Mouse (Mus musculus) liver, adult 2 months (tissue): ENCODE data around the gene Cdca4. TPM values are rescaled to one million over a fixed set of nuclear protein-coding genes. Genes with fewer than 3 reads are reported as not detected.

ENCODE experiments used
- DNase-seq: peaks from one replicate; pipeline ENCODE4 v3.0.0-alpha.2; 2011; ENCODE audit warnings: low read depth, low spot score; ENCODE audit errors: extremely low read depth
- H3K27ac ChIP-seq: fragments of 200-500 bp; replicated peaks from 2 replicates; pipeline ENCODE4 v1.5.1; 2012; ENCODE audit warnings: low read depth, mild to moderate bottlenecking, control low read depth, inconsistent platforms, low read length; ENCODE audit not compliant: insufficient read depth
- H3K27me3 ChIP-seq: fragments of 200-500 bp; 2 replicates; pipeline ENCODE4 v1.6.1; 2012; ENCODE audit warnings: mild to moderate bottlenecking, moderate library complexity, low read length, inconsistent platforms; ENCODE audit not compliant: control insufficient read depth, insufficient read depth
- H3K36me3 ChIP-seq: fragments of 200-500 bp; 2 replicates; pipeline ENCODE4 v1.6.1; 2012; ENCODE audit warnings: low read length, inconsistent platforms; ENCODE audit not compliant: control insufficient read depth, insufficient read depth
- H3K4me1 ChIP-seq: fragments of 200-500 bp; 2 replicates; pipeline ENCODE4 v1.6.1; 2011; ENCODE audit warnings: low read length; ENCODE audit not compliant: control insufficient read depth, insufficient read depth
- H3K4me3 ChIP-seq: fragments of 200-500 bp; 2 replicates; pipeline ENCODE4 v1.5.1; 2011; ENCODE audit warnings: low read depth, mild to moderate bottlenecking, control low read depth, low read length, moderate library complexity; ENCODE audit not compliant: insufficient read depth
- H3K79me2 ChIP-seq: fragments of 200-500 bp; 2 replicates; pipeline ENCODE4 v1.6.1; 2012; ENCODE audit warnings: inconsistent platforms, mild to moderate bottlenecking, low read length, moderate library complexity; ENCODE audit not compliant: control insufficient read depth, insufficient read depth
- H3K9ac ChIP-seq: fragments of 200-500 bp; 2 replicates; pipeline ENCODE4 v1.6.1; 2012; ENCODE audit warnings: low read depth, mild to moderate bottlenecking, control low read depth, inconsistent platforms, low read length
- CTCF ChIP-seq: fragments of 200-500 bp; IDR thresholded peaks from 2 replicates; pipeline ENCODE4 v1.5.1; 2011; ENCODE audit warnings: low read depth, low read length, control low read depth
- POLR2A ChIP-seq: fragments of 200-500 bp; IDR thresholded peaks from 2 replicates; pipeline ENCODE4 v1.6.1; 2011; ENCODE audit warnings: low read length, control low read depth; ENCODE audit not compliant: insufficient read depth; ENCODE audit errors: extremely low read depth
- WGBS: fragments of 180-500 bp; shearing (Covaris S2); methylation state at CpG from one replicate; pipeline ENCODE4 v1.1.7; 2018; 5-methylcytosine and 5-hydroxymethylcytosine counted together
- polyA plus RNA-seq: library from polyadenylated mRNA; depleted of rRNA; stranded (reverse); fragments of >200 nt; gene quantifications from 2 replicates; pipeline ENCODE4 v1.2.3, GENCODE M21; 2012
- total RNA-seq: library from RNA; depleted of rRNA; stranded (reverse); fragments of >200 nt; gene quantifications from 2 replicates; pipeline ENCODE4 v1.2.3, GENCODE M21; 2014

The Cdca4 gene
- total and polyA plus RNA-seq, 2 experiments: 3.5 to 5.0 TPM

DNA sequence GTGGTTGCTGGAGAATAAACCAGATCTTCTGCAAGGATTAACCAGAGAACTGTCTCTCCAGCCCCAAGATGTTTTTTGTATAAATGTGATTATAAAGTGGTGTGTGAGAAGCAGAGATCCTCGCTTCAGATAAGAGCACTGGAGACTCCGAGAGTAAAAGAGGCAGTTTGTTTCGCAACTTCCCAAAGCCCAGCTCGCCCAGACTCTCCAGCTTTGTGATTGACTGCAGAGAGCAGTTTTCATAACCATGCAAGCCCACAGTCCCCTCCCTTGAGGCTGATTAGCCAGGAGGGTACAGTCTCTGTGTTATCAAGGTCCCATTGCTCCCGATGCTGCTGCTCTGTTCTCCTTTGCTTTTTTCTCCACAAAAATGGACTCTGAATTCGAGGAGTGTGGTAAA is 4.3 kb upstream of the Cdca4 start:
- no peak overlapping the region for H3K9ac ChIP-seq

DNA sequence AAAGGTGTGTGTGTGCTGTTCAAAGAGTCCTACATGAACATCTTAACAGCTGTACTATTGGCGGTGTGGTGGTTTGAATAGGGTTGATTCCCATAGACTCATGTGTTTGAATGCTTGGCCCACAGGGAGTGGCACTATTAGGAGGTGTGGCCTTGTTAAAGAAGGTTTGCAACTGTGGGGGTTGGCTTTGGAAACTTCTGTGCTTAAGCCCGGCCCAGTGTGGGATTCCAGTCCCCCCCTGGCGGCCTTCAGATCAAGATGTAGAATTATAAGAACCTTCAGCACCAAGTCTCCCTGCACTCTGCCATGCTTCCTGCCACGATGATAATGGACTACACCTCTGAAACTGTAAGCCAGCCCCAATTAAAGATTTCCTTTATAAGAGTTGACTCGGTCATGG is 3.2 kb upstream of the Cdca4 start:
- Histone ChIP-seq H3K4me3 (no peak overlapping the region), H3K27me3 (no peaks in the 10 kb centered on the region), H3K36me3 (no peaks in the 10 kb centered on the region), H3K27ac (no peak overlapping the region), H3K79me2 (peaks cover 4% of the 10 kb centered on the region; the same call in 1 of the 2 replicates), H3K4me1 (peaks cover 10% of the 10 kb centered on the region), H3K9ac (no peak overlapping the region)
- WGBS: 97% methylated on average over 5 of the region's 5 CpGs
- DNase-seq: no peak
- no peak for TF ChIP-seq POLR2A
- TF ChIP-seq CTCF: no peak

More for the DNA sequence above, 4.3 kb upstream of the Cdca4 start:
- Histone ChIP-seq H3K27ac (no peak overlapping the region), H3K79me2 (no peaks in the 10 kb centered on the region; the same call in 1 of the 2 replicates), H3K4me3 (no peak overlapping the region), H3K27me3 (no peaks in the 10 kb centered on the region), H3K4me1 (peaks cover 6% of the 10 kb centered on the region), H3K36me3 (no peaks in the 10 kb centered on the region)
- DNase-seq: no peak
- WGBS: 41% methylated on average over 6 of the region's 6 CpGs
- no peak for TF ChIP-seq CTCF
- no peak for TF ChIP-seq POLR2A

DNA sequence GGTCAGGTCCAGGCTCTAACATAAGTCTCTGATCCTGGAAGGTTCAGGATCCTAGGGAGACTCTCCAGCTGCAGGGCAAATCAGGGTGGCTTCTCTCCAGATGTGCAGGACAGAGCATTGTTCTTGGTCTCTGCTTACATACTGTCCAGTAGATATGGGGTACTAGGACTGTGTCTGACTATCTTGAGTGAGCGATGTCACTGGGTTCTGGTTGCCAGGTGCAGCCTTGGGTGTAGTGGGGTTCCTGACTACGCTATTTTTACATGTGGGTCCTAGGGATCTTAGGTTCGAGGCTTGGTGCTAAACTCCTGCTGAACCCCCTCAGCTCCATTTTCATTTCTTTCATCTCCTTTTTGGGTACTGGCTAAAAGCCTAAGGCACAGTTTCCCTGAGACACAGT is 1.3 kb upstream of the Cdca4 start:
- Histone ChIP-seq H3K27ac (no peak overlapping the region), H3K9ac (no peak overlapping the region; the same call in 1 of the 2 replicates), H3K36me3 (no peaks in the 10 kb centered on the region), H3K4me3 (no peak overlapping the region), H3K27me3 (no peaks in the 10 kb centered on the region), H3K4me1 (peaks cover 10% of the 10 kb centered on the region), H3K79me2 (peaks cover 12% of the 10 kb centered on the region; the same call in 1 of the 2 replicates)
- 97% methylated on average over 3 of the region's 3 CpGs for WGBS
- no peak for TF ChIP-seq POLR2A
- no peak for DNase-seq

DNA sequence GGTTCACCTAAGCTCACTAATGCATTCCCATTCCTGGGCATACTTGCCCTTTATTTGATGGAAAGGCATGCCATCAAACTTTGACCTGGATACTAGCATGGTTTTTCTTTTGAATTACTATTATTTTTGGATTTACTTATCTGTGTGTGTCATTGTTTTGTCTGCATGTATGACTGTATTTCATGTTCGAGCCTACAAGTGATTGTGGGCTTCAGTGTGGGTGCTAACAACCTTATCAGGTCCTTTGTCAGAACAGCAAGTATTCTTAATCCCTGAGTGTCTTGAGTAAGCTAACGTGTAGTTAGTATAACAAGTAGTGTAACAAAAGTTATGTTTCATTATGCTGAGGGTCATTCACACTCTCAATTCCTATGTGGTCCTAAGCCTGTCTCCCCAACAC is 918 bp upstream of the Cdca4 start:
- TF ChIP-seq CTCF: no peak
- H3K4me3 ChIP-seq: peak overlapping the region; percentile 54
- no peaks in the 10 kb centered on the region for H3K27me3 ChIP-seq
- H3K4me1 ChIP-seq: peaks cover 10% of the 10 kb centered on the region
- H3K36me3 ChIP-seq: no peaks in the 10 kb centered on the region
- H3K9ac ChIP-seq: peak overlapping the region; percentile 52
- 24% methylated on average over 2 of the region's 2 CpGs for WGBS
- no peak for DNase-seq
- no peak overlapping the region for H3K27ac ChIP-seq
- peaks cover 12% of the 10 kb centered on the region; the same call in 1 of the 2 replicates for H3K79me2 ChIP-seq

DNA sequence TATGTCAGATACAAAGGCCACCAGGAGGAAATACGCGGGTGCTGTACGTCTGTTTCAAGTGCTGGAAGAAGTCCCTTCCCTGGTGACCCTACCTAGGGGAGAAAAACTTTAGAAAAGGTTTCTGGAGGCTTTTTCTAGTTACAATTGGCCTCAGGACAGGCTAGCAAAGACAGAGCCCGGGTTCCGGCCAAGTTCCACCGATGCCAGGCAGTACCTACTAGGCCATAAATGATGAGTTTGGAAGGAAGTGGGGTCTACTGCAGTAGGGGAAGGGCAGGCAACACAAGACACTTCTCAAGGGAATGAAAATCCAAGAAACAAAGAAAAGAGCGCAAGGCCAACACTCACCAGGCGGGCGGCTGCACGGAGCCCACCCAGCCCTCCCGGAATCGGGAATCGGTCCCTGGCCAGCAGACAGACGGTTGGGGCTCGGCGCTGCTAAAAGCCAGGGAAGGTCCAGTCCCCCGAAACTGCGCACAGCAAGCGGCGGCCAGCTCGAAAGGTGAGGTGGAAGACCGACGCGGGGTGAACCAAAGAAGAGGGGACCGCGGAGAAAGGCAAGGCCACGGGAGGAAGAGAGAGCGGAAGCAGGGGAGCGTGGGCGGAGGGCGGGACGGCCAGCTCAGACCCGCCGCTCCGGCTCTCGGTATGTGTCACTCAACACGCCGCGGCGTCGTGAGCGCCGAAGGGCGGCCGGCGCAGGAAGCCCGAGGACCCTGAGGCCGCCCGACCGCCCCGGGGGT is 551 bp downstream of the Cdca4 start:
- Histone ChIP-seq H3K4me1 (peaks cover 10% of the 10 kb centered on the region), H3K36me3 (no peaks in the 10 kb centered on the region), H3K79me2 (peaks cover 13% of the 10 kb centered on the region; the same call in 1 of the 2 replicates), H3K9ac (peak overlapping the region; percentile 96), H3K4me3 (peak overlapping the region; percentile 98), H3K27me3 (no peaks in the 10 kb centered on the region), H3K27ac (peak overlapping the region; percentile 86)
- TF ChIP-seq CTCF (no peak), POLR2A (no peak)
- WGBS: under 1% methylated on average over 51 of the region's 51 CpGs
- DNase-seq: peak; percentile 33

DNA sequence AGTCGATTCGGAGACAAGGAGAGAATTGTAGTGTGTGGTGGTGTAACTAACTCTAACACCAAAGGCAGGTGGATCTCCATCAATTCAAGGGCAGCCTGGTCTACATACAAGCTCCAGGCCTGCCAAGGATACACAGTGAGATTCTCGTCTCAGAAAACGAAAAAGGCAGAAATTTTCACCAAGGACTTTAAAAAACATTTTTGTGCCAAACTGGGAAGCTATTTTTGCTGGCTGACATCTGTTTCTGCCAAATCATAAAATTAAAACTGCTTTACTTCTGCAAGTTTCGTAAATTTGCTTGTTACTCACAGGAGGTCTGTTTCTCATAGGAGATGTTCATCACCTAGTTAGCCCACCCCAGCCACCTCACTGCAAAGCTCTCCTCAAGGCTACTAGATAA is 3.3 kb downstream of the Cdca4 start:
- H3K4me1 ChIP-seq: peaks cover 10% of the 10 kb centered on the region
- H3K4me3 ChIP-seq: no peak overlapping the region

More for the DNA sequence above, 3.3 kb downstream of the Cdca4 start:
- Histone ChIP-seq H3K27me3 (no peaks in the 10 kb centered on the region), H3K9ac (no peak overlapping the region), H3K36me3 (no peaks in the 10 kb centered on the region; the same call in 1 of the 2 replicates), H3K79me2 (peaks cover 17% of the 10 kb centered on the region; the same call in 1 of the 2 replicates), H3K27ac (no peak overlapping the region)
- WGBS: 85% methylated on average over 5 of the region's 5 CpGs
- TF ChIP-seq CTCF: no peak
- DNase-seq: no peak
